Mouse (Mus musculus) liver, adult 2 months (tissue): ENCODE results near the gene Sgca.

Source experiments
- CTCF ChIP-seq: fragments of 200-500 bp; IDR thresholded peaks from 2 replicates; pipeline ENCODE4 v1.5.1; 2011; ENCODE audit warnings: low read depth, low read length, control low read depth
- POLR2A ChIP-seq: fragments of 200-500 bp; IDR thresholded peaks from 2 replicates; pipeline ENCODE4 v1.6.1; 2011; ENCODE audit warnings: low read length, control low read depth; ENCODE audit not compliant: insufficient read depth; ENCODE audit errors: extremely low read depth

GRCm38 (mm10) chr11:94996984-94997383 is 20.9 kb upstream of the Sgca start:
- TF ChIP-seq POLR2A (no peak), CTCF (no peak)
